Mouse (Mus musculus): Measurements from ENCODE around the gene Prr19.

GRCm38 (mm10) chr7:25314606-25315305 lies 13.5 kb downstream of the Prr19 start:
- TF ChIP-seq CTCF (IDR thresholded peaks at IDR 0.05; ENCODE audit: insufficient read depth, low read depth, low read length) (no peak), POLR2A (IDR thresholded peaks at IDR 0.05; ENCODE audit: insufficient read depth, low read depth, low read length) (no peak)

Measured in olfactory bulb, adult 2 months (tissue).